Comparison of ENCODE assay signal across 21 mouse cellular contexts in genomic region chr13:31349671-31350070, GRCm38 (mm10).
DNase-seq lines count a peak whose midpoint lies in the region; ATAC-seq lines count a peak whose summit lies in the region.
"Had no signal": no experiment of that assay in that cellular context is flagged by ENCODE, and none has a peak within 500 bp of the region (broad histone marks: within the 10 kb centered on the region; RNA-seq: fewer than 3 reads in every experiment).

No protein-coding gene starts in this region.

- no peak overlapping the region for H3K4me3 ChIP-seq in kidney, embryonic 14.5 days (ENCODE audit: low read length)
- H3K4me3 ChIP-seq in intestine, embryonic 14.5 days (ENCODE audit: low read depth, low read length): no peak overlapping the region
- no peak overlapping the region for H3K4me3 ChIP-seq in forebrain, embryonic 13.5 days
- no peak overlapping the region for H3K4me3 ChIP-seq in kidney, embryonic 16.5 days (ENCODE audit: low read length)
- H3K4me3 ChIP-seq: gastrocnemius, adult 2 months; heart, embryonic 13.5 days; hindbrain, embryonic 12.5 days had no signal

- no peaks in the 10 kb centered on the region for H3K36me3 ChIP-seq in kidney, embryonic 14.5 days (ENCODE audit: control insufficient read depth, insufficient read depth, low read length)
- H3K36me3 ChIP-seq in intestine, embryonic 14.5 days (ENCODE audit: control insufficient read depth, insufficient read depth, low read length): no peaks in the 10 kb centered on the region
- no peaks in the 10 kb centered on the region for H3K36me3 ChIP-seq in forebrain, embryonic 13.5 days (ENCODE audit: poor library complexity, severe bottlenecking)
- H3K36me3 ChIP-seq in kidney, embryonic 16.5 days (ENCODE audit: insufficient read depth, low read length): no peaks in the 10 kb centered on the region
- H3K36me3 ChIP-seq: heart, embryonic 13.5 days; hindbrain, embryonic 12.5 days had no signal

- WGBS in kidney, embryonic 14.5 days: 71% methylated on average over 2 of the region's 2 CpGs
- 55% methylated on average over 2 of the region's 2 CpGs for whole genome bisulfite sequencing in intestine, embryonic 14.5 days
- 74% methylated on average over 2 of the region's 2 CpGs for WGBS in forebrain, embryonic 13.5 days
- WGBS in kidney, embryonic 16.5 days: 58% methylated on average over 2 of the region's 2 CpGs

- H3K9ac ChIP-seq in kidney, embryonic 14.5 days (ENCODE audit: low read depth, low read length): no peak overlapping the region
- no peak overlapping the region for H3K9ac ChIP-seq in intestine, embryonic 14.5 days (ENCODE audit: low read length)
- H3K9ac ChIP-seq in forebrain, embryonic 13.5 days: no peak overlapping the region
- no peak overlapping the region for H3K9ac ChIP-seq in kidney, embryonic 16.5 days (replicated peaks; ENCODE audit: low read length)
- H3K9ac ChIP-seq: heart, embryonic 13.5 days; hindbrain, embryonic 12.5 days had no signal

- no peak overlapping the region for H3K4me2 ChIP-seq in kidney, embryonic 14.5 days (replicated peaks; ENCODE audit: low read depth, low read length)
- H3K4me2 ChIP-seq in intestine, embryonic 14.5 days (ENCODE audit: low read length): no peak overlapping the region
- H3K4me2 ChIP-seq in forebrain, embryonic 13.5 days: no peak overlapping the region
- H3K4me2 ChIP-seq in kidney, embryonic 16.5 days (replicated peaks; ENCODE audit: low read depth, low read length): no peak overlapping the region
- H3K4me2 ChIP-seq: heart, embryonic 13.5 days; hindbrain, embryonic 12.5 days had no signal

- no peak for DNase-seq in kidney, postnatal 36 days
- DNase-seq in intestine, embryonic 14.5 days (ENCODE audit: low spot score): no peak
- DNase-seq: adrenal gland, postnatal 14 days; cerebellum, adult 11-12 months; cerebellum, adult 9-10 months; cerebellum, postnatal 25 days; gastrocnemius, adult 2 months; gastrocnemius, postnatal 25 days; heart, adult 11 months; heart, postnatal 36 days had no signal

- ATAC-seq in kidney, embryonic 14.5 days (ENCODE audit: low FRiP score, low TSS enrichment): 0 out of 2 replicates have a peak, but pooled peaks have one; percentile 32
- ATAC-seq in common myeloid progenitor, adult 5-6 weeks (replicated peaks; ENCODE audit: low read depth, poor library complexity, severe bottlenecking): peak; percentile 50; the same call in 1 of the 2 replicates
- 0 out of 2 replicates have a peak, but pooled peaks have one; percentile 66 for ATAC-seq in intestine, embryonic 14.5 days (replicated peaks; ENCODE audit: low FRiP score, low TSS enrichment, low read depth)
- peak; percentile 50; the same call in 1 of the 2 replicates for ATAC-seq in megakaryocyte, adult 5-6 weeks (ENCODE audit: poor library complexity, severe bottlenecking)
- ATAC-seq in forebrain, embryonic 13.5 days: no peak
- ATAC-seq in inflammation-experienced regulatory T-cells, adult 6 months: no peak
- ATAC-seq in kidney, embryonic 16.5 days (ENCODE audit: low FRiP score, low TSS enrichment): no peak
- ATAC-seq: activated CD4-positive, CD25-positive, alpha-beta regulatory T cell, adult 4 months; hindbrain, embryonic 16.5 days; Patski had no signal

- no peaks in the 10 kb centered on the region for H3K4me1 ChIP-seq in kidney, embryonic 14.5 days (ENCODE audit: control insufficient read depth, insufficient read depth, low read length)
- H3K4me1 ChIP-seq in intestine, embryonic 14.5 days (replicated peaks; ENCODE audit: control insufficient read depth, insufficient read depth, low read length): no peaks in the 10 kb centered on the region
- H3K4me1 ChIP-seq in forebrain, embryonic 13.5 days: no peaks in the 10 kb centered on the region
- H3K4me1 ChIP-seq in kidney, embryonic 16.5 days (ENCODE audit: insufficient read depth, low read length): no peaks in the 10 kb centered on the region
- H3K4me1 ChIP-seq: hindbrain, embryonic 12.5 days had no signal

- H3K27me3 ChIP-seq in kidney, embryonic 14.5 days (ENCODE audit: control insufficient read depth, insufficient read depth, low read length): no peaks in the 10 kb centered on the region
- H3K27me3 ChIP-seq in intestine, embryonic 14.5 days (replicated peaks; ENCODE audit: control insufficient read depth, insufficient read depth, low read length): no peaks in the 10 kb centered on the region
- H3K27me3 ChIP-seq in forebrain, embryonic 13.5 days: no peaks in the 10 kb centered on the region
- H3K27me3 ChIP-seq in kidney, embryonic 16.5 days (ENCODE audit: insufficient read depth, low read length): no peaks in the 10 kb centered on the region
- H3K27me3 ChIP-seq: heart, embryonic 13.5 days; hindbrain, embryonic 12.5 days; Patski had no signal

- H3K9me3 ChIP-seq in kidney, embryonic 14.5 days (ENCODE audit: control insufficient read depth, low read length): peaks cover 4% of the 10 kb centered on the region; the same call in 1 of the 2 replicates
- peaks cover 5% of the 10 kb centered on the region; the same call in 1 of the 2 replicates for H3K9me3 ChIP-seq in intestine, embryonic 14.5 days (ENCODE audit: control insufficient read depth, low read length)
- H3K9me3 ChIP-seq in forebrain, embryonic 13.5 days (replicated peaks): no peaks in the 10 kb centered on the region
- H3K9me3 ChIP-seq in kidney, embryonic 16.5 days (ENCODE audit: low read length): 0 out of 2 replicates have a peak, but pooled peaks cover 5% of the 10 kb centered on the region
- H3K9me3 ChIP-seq: heart, embryonic 13.5 days; hindbrain, embryonic 12.5 days had no signal

- no peak overlapping the region for H3K27ac ChIP-seq in kidney, embryonic 14.5 days (ENCODE audit: low read depth, low read length)
- H3K27ac ChIP-seq in intestine, embryonic 14.5 days (ENCODE audit: low read depth): no peak overlapping the region
- no peak overlapping the region for H3K27ac ChIP-seq in forebrain, embryonic 13.5 days
- H3K27ac ChIP-seq in kidney, embryonic 16.5 days (ENCODE audit: low read length): no peak overlapping the region
- H3K27ac ChIP-seq: gastrocnemius, adult 2 months; heart, embryonic 13.5 days; hindbrain, embryonic 12.5 days had no signal

Comparison
In these comparisons a context has a peak if more than half of its experiments do, and no peak if none do; other contexts are left out.
1. ATAC-seq: peak in kidney, embryonic 14.5 days (single experiment), common myeloid progenitor, adult 5-6 weeks (single experiment), intestine, embryonic 14.5 days (single experiment) and megakaryocyte, adult 5-6 weeks (single experiment); none in forebrain, embryonic 13.5 days (single experiment), inflammation-experienced regulatory T-cells, adult 6 months (single experiment) and kidney, embryonic 16.5 days (single experiment).